Mouse (Mus musculus) heart, postnatal 0 days (tissue): ENCODE measurements at regions not wholly inside any gene's neighbourhood (a gene's known extent, or its start where the extent isn't known, plus 50 kb on each side); places are given as distances from the start of the nearest gene placed in this dataset.

ENCODE experiments used
- CTCF ChIP-seq: IDR thresholded peaks from 2 replicates; pipeline ENCODE4 v1.5.1; 2016; ENCODE audit warnings: antibody characterized with exemption, control low read depth, low read depth
- EP300 ChIP-seq: IDR thresholded peaks from 2 replicates; pipeline ENCODE4 v1.6.1; 2016; ENCODE audit warnings: antibody characterized with exemption, low read depth

GRCm38 (mm10) chr4:95360336-95360967 is 196.9 kb upstream of the Fggy start:
- TF ChIP-seq CTCF (no peak), EP300 (no peak)
